Mouse (Mus musculus): ENCODE measurements around the gene Clrn1. TPM values are rescaled to one million over a fixed set of nuclear protein-coding genes. Genes with fewer than 3 reads are reported as not detected.

Gene Clrn1
- polyA plus RNA-seq, 1 experiment from 2014 or later, result not detected

Other genes with a start within 250 kb of the Clrn1 start
- not detected in 2 replicates for gene Erich6, start 248.1 kb downstream of the Clrn1 start, polyA plus RNA-seq (2015; fragmentation: Nextera tagmentation; extraction: Ambion mirVana)
- gene Siah2, start 192.9 kb downstream of the Clrn1 start, polyA plus RNA-seq (2015; fragmentation: Nextera tagmentation; extraction: Ambion mirVana), result 2.5 and 3.4 TPM in 2 replicates
- gene Mindy4b-ps, start 63.0 kb downstream of the Clrn1 start, polyA plus RNA-seq (2015; fragmentation: Nextera tagmentation; extraction: Ambion mirVana), result not detected in 2 replicates
- 0.37 and 0.73 TPM in 2 replicates for gene Med12l, start 120.5 kb upstream of the Clrn1 start, polyA plus RNA-seq (2015; fragmentation: Nextera tagmentation; extraction: Ambion mirVana)
- gene Gpr171, start 216.5 kb upstream of the Clrn1 start, polyA plus RNA-seq (2015; fragmentation: Nextera tagmentation; extraction: Ambion mirVana), result 0.73 and 0.84 TPM in 2 replicates